Mouse (Mus musculus): ENCODE measurements around the gene Leng9. TPM values are rescaled to one million over a fixed set of nuclear protein-coding genes. Genes with fewer than 3 reads are reported as not detected.

Leng9 gene
- total and polyA plus RNA-seq, 2 experiments from 2014 or later: 4.2 to 4.4 TPM

DNA sequence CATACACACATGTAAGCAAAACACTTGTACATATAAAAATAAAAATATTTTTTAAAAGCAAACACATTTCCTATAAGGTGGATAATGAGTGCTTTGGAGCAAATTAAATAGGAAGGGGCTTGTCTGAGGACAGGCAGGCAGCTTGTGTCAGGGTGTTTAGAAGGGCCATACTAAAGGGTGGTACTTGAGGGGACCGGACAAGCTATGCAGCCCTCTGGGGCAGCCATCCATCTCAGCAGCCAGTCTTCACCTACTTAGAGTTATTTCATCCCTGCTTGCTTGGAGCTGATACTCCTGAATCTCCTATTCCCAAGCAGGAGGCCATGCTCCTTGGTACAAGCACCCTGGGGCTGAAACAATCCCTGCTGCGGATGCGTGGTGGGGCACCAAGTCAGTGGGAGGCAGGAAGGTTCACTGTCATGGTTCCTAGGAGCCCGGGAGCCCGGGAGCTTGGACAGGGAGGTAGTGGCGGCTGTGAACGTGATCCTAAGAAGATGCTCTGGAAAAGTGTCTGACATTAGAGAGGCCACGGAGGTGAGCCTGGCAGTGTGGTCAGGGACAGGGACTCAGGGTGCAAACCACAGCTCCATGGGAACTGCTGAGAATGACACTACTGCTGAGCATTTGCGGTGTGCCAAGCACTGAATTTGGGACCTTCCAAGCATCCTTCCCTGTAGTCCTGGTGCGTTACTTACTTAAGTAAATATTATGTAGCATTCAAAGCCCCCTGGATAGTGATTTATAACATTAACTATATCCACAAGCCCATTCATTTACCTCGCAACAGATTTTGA lies 23.0 kb downstream of the Leng9 start:
- H3K4me1 ChIP-seq (ENCODE audit: insufficient read depth, low read length): peaks cover 17% of the 10 kb centered on the region
- no peak overlapping the region for H3K4me3 ChIP-seq (ENCODE audit: low read length)
- H3K9me3 ChIP-seq (ENCODE audit: low read length): no peaks in the 10 kb centered on the region
- H3K36me3 ChIP-seq (ENCODE audit: insufficient read depth, low read length): no peaks in the 10 kb centered on the region; the same call in 1 of the 2 replicates
- TF ChIP-seq CTCF (IDR thresholded peaks at IDR 0.05; ENCODE audit: low read depth): no peak
- 76% methylated on average over 11 of the region's 11 CpGs for WGBS
- ATAC-seq: no peak
- H3K27me3 ChIP-seq (ENCODE audit: insufficient read depth, low read length): no peaks in the 10 kb centered on the region
- H3K27ac ChIP-seq: 0 out of 2 replicates have a peak overlapping the region, but pooled peaks have one; percentile 41
- H3K9ac ChIP-seq (replicated peaks; ENCODE audit: low read length): no peak overlapping the region
- H3K4me2 ChIP-seq (ENCODE audit: low read depth, low read length): no peak overlapping the region
- DNase-seq (ENCODE audit: low spot score): no peak

DNA sequence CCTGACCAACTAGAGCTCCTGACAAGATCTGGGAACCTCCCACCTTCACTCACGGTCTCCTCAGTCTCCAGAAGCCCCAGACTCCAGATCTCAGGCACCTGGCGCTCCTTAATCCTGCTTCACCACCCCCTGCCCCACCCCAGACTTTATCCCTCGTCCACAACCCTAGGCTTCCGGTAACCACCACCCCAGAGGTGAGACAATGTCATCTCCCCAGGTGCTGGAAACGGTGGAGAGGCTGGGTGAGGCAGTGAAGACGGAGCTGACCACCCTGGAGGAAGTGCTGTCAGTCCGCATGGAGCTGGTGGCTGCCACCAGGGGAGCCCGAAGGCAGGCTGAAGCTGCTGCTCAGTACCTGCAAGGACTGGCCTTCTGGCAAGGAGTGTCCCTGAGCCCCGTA lies 24.9 kb downstream of the Leng9 start:
- Histone ChIP-seq H3K4me3 (ENCODE audit: low read length) (no peak overlapping the region), H3K4me2 (ENCODE audit: low read depth, low read length) (no peak overlapping the region), H3K4me1 (ENCODE audit: insufficient read depth, low read length) (peaks cover 26% of the 10 kb centered on the region), H3K27me3 (ENCODE audit: insufficient read depth, low read length) (no peaks in the 10 kb centered on the region), H3K9me3 (ENCODE audit: low read length) (no peaks in the 10 kb centered on the region), H3K9ac (replicated peaks; ENCODE audit: low read length) (no peak overlapping the region), H3K27ac (peak overlapping the region; percentile 89), H3K36me3 (ENCODE audit: insufficient read depth, low read length) (no peaks in the 10 kb centered on the region; the same call in 1 of the 2 replicates)
- WGBS: 35% methylated on average over 9 of the region's 9 CpGs
- DNase-seq (ENCODE audit: low spot score) (no peak), ATAC-seq (no peak)
- TF ChIP-seq CTCF (IDR thresholded peaks at IDR 0.05; ENCODE audit: low read depth): peak; percentile 45

DNA sequence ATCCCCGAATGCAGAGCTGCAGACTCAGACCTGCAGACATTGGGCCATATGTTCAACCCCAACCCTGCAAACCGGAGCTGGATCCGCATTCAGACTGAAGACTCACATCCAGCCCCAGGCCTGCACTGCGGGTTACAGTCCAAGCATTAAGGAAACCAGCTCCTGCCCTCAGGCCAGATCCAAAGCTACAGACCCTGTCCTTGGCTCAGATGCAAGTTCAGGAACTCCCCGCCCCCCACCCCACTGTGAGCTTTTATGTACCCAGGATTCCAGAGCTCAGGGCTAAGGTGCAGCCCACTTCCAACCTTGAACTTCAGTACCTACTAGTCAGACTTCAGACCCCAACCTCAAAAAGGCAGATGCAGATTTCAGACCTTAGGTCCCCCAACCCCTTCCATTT lies 25.3 kb downstream of the Leng9 start:
- DNase-seq (ENCODE audit: low spot score) (no peak), ATAC-seq (no peak)
- WGBS: 9% methylated on average over 5 of the region's 5 CpGs
- Histone ChIP-seq H3K4me3 (ENCODE audit: low read length) (peak overlapping the region; percentile 18), H3K27ac (peak overlapping the region; percentile 89), H3K9ac (replicated peaks; ENCODE audit: low read length) (no peak overlapping the region), H3K9me3 (ENCODE audit: low read length) (no peaks in the 10 kb centered on the region), H3K27me3 (ENCODE audit: insufficient read depth, low read length) (no peaks in the 10 kb centered on the region), H3K4me1 (ENCODE audit: insufficient read depth, low read length) (peaks cover 26% of the 10 kb centered on the region), H3K36me3 (ENCODE audit: insufficient read depth, low read length) (no peaks in the 10 kb centered on the region; the same call in 1 of the 2 replicates), H3K4me2 (ENCODE audit: low read depth, low read length) (peak overlapping the region; percentile 46)
- no peak for TF ChIP-seq CTCF (IDR thresholded peaks at IDR 0.05; ENCODE audit: low read depth)

DNA sequence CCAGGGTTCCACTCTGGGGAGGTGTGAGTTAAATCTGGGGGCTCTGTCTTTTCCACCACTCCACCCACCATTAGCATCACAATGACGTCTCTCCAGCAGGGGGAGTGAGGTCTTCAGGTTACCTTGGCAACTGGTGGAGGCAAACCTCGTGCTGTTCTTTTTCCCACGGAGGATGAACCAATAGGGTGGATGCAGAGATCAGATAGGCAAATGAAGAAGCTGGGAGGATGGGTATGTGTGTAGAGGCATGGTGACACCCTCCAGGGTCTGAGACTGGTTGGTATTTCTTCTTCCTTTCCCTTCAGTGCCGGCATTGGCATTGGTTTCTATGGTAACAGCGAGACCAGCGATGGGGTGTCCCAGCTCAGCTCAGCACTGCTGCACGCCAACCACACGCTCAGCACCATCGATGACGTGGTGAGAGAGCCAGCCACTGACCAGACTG lies 25.8 kb downstream of the Leng9 start:
- TF ChIP-seq CTCF (IDR thresholded peaks at IDR 0.05; ENCODE audit: low read depth): peak; percentile 66
- Histone ChIP-seq H3K36me3 (ENCODE audit: insufficient read depth, low read length) (no peaks in the 10 kb centered on the region; the same call in 1 of the 2 replicates), H3K27ac (peak overlapping the region; percentile 89), H3K9me3 (ENCODE audit: low read length) (no peaks in the 10 kb centered on the region), H3K4me3 (ENCODE audit: low read length) (peak overlapping the region; percentile 18), H3K27me3 (ENCODE audit: insufficient read depth, low read length) (no peaks in the 10 kb centered on the region), H3K4me1 (ENCODE audit: insufficient read depth, low read length) (peaks cover 26% of the 10 kb centered on the region), H3K4me2 (ENCODE audit: low read depth, low read length) (peak overlapping the region; percentile 46), H3K9ac (replicated peaks; ENCODE audit: low read length) (peak overlapping the region; percentile 45)
- DNase-seq (ENCODE audit: low spot score) (peak; percentile 97), ATAC-seq (peak; percentile 89)
- WGBS: 1% methylated on average over 10 of the region's 10 CpGs

- Histone ChIP-seq H3K9me3 (ENCODE audit: low read length) (no peaks in the 10 kb centered on the region), H3K9ac (replicated peaks; ENCODE audit: low read length) (peak overlapping the region; percentile 45), H3K27me3 (ENCODE audit: insufficient read depth, low read length) (no peaks in the 10 kb centered on the region), H3K4me3 (ENCODE audit: low read length) (0 out of 2 replicates have a peak overlapping the region, but pooled peaks have one; percentile 4), H3K4me2 (ENCODE audit: low read depth, low read length) (peak overlapping the region; percentile 46), H3K27ac (peak overlapping the region; percentile 89), H3K36me3 (ENCODE audit: insufficient read depth, low read length) (no peaks in the 10 kb centered on the region; the same call in 1 of the 2 replicates), H3K4me1 (ENCODE audit: insufficient read depth, low read length) (peaks cover 26% of the 10 kb centered on the region)
- DNase-seq (ENCODE audit: low spot score) (peak; percentile 92), ATAC-seq (peak; percentile 82)
- no peak for TF ChIP-seq CTCF (IDR thresholded peaks at IDR 0.05; ENCODE audit: low read depth)
- 17% methylated on average over 1 of the region's 1 CpGs for WGBS
Measured at GRCm38 (mm10) chr7:4123732-4124131, 26.4 kb downstream of the Leng9 start.

GRCm38 (mm10) chr7:4122783-4123182 lies 27.4 kb downstream of the Leng9 start:
- Histone ChIP-seq H3K36me3 (ENCODE audit: insufficient read depth, low read length) (no peaks in the 10 kb centered on the region; the same call in 1 of the 2 replicates), H3K27me3 (ENCODE audit: insufficient read depth, low read length) (no peaks in the 10 kb centered on the region), H3K27ac (peak overlapping the region; percentile 89), H3K9ac (replicated peaks; ENCODE audit: low read length) (0 out of 2 replicates have a peak overlapping the region, but pooled peaks have one; percentile 94), H3K9me3 (ENCODE audit: low read length) (no peaks in the 10 kb centered on the region), H3K4me3 (ENCODE audit: low read length) (no peak overlapping the region), H3K4me1 (ENCODE audit: insufficient read depth, low read length) (peaks cover 26% of the 10 kb centered on the region), H3K4me2 (ENCODE audit: low read depth, low read length) (peak overlapping the region; percentile 67)
- TF ChIP-seq CTCF (IDR thresholded peaks at IDR 0.05; ENCODE audit: low read depth): no peak
- DNase-seq (ENCODE audit: low spot score): no peak
- ATAC-seq: no peak
- 45% methylated on average over 10 of the region's 10 CpGs for WGBS
